Mouse (Mus musculus): ENCODE data around the gene Tjp1.

Gene Tjp1

DNA sequence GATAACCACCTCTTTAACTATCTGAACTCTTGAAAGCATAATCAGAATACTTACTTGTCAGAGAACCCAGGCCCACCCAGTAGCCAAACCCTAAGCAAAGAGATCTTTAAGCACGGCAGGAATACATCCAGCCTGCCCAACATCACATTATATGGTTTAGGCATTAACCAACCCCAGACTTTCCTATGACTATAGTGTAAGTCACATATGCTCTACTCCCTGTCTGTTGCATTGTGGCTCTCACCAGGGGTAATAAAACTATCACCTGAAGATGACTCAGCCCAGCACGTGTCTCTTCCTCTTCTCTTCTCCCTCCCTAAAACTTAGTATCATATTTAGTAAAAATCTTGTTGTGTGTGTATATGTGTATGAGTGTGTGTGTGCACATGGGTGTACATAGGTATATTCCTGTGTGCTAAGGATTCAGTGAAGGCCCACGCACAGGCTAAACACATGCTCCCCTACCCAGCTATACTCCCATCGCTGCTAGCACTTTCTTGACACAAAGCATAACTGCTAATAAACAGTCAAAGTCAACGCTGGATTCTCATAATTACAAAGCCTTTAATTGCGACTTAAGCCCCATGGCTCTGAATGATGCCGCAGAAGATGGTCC is 139.9 kb downstream of the Tjp1 start:
- DNase-seq: no peak

DNA sequence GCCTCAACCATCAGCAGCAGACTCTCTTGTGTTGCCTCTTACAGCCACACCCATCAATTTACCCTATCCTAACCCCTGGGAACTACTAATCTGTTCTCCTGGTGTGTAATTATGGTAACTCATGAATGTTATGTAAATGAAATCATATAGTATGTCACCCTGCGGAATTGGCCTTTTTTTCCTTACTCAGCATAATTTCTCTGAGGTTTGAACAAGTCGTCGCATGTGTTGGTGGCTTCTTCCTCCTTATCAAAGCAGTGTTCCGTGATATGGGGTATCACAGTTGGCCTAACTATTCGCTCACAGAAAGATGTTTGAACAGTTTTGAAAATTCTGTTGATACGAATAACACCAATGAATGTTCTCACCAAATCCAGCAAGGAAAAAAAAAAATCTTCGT is 142.8 kb downstream of the Tjp1 start:
- DNase-seq: no peak

DNA sequence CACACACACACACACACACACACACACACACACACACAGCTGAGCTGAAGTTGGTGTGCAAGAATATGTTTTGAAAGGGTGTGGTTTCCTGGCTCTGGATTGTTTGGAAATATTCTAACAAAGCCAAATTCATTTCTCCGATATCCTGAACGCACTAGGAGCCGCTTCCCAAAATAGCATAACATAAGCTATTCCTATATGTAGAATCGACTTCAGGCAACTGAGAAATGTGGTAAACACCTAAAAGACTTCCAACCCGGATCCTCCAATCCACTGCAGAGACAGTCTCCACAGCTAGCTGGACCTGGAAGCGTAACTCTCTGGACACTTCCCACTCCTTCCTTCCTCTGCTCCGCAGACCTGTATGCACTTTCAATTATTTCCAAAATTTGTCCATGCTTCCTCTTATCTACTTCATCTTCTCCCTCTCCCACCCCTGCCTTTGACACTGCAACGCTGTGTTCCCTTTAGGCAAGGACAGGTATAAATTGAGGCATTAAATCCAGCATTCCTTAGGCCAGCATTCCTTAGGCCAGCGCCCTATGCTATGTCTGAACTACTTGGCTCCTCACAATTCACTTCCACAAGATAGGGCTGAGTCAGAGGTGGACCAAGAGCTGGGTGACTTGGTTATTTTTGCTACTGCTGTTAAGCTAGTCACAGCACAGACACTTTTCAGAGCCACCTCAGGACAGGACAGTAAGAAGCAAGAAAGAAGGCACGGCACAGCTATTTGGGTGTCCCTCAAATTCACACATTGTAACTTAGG is 144.9 kb downstream of the Tjp1 start:
- DNase-seq: no peak

DNA sequence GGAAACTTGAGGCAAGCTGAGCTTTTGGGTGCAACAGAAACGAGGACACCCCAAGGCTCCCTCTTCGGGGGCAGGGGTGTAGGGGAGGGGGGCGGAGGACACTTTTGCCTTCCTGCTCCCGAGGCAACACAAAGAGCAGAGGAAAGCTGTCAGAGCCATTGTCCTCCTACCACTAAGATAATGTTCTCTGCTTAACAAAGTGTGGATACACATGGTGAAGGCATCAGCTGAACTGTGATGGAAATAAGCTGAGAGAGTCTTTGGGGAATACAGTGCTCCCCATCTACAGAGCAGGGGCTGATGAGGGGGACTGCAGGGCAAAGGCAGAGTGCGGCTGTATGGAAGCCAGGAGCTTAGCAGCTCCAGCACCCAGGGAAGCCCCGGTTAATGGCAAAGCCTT is 145.7 kb downstream of the Tjp1 start:
- no peak for DNase-seq

DNA sequence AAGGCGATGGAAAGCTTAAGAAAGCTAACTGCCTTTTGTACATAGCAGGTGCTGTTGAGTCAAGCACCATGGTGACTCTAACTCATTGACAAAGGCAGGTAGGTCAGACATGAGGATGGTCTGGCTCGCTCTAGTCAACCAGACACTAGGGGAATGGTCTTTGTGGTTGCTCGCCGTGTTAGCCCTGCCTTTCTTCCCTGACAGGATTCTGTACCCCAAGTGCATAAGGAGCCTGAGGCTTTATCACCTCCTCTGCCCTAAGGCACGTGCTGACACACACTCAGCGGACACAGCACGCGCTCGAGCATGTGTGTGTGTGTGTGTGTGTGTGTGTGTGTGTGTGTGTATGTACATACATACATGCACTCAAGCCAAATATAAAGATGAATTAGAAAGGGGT is 146.9 kb downstream of the Tjp1 start:
- DNase-seq: no peak

DNA sequence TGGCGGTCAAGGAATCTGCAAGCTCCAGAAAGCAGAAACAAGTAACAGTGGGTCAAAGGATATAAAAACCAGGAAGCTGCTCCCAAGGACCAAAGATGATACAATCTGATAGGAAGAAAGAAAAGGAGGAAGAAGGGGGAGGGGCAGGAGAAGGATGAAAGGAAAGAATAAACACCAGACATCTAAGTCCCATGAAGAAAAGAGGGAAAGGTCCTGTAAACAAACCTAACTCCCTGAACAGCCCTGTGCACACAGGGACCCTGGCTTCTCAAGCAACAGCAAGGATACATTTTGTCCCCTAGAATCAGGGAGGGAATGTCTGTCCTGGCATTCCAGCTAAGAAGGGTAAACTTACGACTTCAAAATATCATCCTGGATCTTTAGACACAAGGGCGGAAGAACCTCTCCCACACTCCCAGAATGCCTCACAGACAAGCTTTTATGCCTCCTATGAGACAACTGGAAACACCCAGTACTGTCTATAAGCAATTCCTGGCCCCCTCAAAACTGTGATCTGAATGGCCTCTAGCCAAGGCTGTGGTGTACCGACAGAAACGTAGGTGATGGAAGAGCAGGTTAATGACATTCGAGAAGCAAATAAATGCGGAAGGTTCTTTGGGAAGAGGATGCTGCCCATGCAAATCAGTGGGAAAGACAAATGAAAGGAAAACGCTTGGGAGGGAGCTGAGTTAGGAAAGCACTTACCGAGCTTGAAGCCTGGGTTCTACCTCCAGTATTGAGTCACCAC is 148.6 kb downstream of the Tjp1 start:
- no peak for DNase-seq

DNA sequence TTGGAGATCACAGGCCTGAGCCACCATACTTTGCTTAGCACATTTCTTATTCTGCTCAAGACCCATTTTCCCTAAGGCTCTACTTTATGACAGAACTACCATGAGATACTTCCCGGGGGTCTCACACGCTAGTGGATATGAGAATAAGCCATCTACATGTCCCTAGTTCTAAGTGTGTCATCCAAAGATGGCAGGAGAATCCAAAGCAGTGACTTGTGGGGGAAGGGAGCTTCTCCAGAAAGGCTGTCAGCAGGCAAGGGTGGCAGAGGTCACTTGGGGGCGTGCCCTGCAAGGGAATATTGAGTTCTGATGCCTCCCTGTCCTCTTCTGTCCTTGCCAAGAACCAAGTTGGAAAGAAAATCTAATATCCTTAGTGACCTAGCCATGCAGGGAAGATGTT is 150.1 kb downstream of the Tjp1 start:
- DNase-seq: no peak

DNA sequence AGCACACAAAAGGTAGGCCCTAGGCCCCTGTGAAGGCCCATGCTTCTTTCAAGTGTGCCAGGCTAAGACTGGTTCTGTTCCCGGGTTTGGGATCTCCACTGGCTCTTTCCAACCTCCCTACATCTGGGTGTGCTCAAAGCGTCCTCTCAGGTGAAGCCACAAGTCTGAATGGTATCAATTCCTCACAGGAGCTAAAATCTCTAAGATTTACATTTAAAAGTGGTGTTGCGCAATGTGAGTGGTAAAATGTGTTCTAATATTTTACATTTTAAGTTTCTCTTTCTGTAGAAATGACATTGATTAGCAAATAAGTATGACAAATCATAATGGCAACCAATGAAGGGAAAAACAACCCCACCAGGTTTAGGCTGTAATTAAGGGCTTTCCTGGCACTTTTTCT is 152.0 kb downstream of the Tjp1 start:
- no peak for DNase-seq

DNA sequence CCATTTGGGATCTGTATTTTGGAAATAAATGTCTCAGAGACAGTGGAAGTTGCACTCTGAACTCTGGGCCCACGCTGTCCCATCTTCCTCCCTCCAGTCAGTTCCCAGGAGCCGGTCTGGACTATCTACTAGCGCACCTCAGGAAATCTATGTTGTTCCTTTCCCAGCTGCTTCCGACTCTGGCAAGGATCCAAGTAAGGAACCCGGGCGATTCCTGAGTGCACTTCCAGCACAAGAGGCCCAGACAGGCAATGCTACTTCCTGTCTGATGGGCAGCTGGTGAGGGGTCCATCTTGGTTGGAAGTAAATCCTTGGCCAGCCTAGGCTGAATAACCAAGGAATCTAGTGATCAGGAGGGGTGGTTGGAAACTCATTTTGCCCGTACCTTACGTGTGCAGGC is 152.4 kb downstream of the Tjp1 start:
- DNase-seq: peak; percentile 53 to 64

DNA sequence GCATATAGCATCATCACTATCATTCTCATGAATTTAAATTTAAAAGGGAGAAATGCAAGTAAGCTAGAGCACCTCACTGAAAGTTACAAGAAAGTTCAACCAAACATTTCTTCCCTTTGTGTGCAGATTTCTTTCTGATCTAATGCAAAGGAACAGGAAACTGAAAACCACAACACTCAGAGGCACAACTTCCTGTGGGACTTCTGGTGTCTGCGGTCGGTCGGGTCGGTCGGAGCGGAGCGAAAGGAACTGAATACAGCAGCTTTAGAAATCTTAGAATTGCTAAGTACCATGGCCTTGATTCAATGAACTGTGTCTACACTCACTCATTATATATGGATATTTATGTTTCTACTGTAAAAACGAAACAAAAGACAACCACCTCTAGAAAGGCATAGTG is 154.2 kb downstream of the Tjp1 start:
- DNase-seq: no peak

DNA sequence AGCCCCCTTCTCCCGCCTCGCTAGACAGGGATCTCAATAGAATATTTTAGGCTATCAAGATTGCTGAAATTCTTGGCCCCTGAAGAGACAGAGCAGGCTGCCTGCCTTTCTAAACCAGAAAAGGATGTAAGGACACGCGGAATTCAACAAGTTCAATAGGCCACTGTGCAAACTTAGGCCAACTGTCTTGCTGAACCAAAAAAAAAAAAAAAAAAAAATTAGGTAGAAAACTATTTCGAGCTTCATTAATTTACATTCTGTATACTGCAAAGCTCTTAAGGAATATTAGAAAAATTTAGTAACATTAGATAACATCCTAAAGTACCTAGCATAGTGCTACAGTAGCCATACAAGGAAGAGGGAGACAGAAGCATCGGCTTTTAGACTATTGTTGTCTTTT is 155.8 kb downstream of the Tjp1 start:
- peak in 1 of 2 experiments; percentile 15 for DNase-seq

DNA sequence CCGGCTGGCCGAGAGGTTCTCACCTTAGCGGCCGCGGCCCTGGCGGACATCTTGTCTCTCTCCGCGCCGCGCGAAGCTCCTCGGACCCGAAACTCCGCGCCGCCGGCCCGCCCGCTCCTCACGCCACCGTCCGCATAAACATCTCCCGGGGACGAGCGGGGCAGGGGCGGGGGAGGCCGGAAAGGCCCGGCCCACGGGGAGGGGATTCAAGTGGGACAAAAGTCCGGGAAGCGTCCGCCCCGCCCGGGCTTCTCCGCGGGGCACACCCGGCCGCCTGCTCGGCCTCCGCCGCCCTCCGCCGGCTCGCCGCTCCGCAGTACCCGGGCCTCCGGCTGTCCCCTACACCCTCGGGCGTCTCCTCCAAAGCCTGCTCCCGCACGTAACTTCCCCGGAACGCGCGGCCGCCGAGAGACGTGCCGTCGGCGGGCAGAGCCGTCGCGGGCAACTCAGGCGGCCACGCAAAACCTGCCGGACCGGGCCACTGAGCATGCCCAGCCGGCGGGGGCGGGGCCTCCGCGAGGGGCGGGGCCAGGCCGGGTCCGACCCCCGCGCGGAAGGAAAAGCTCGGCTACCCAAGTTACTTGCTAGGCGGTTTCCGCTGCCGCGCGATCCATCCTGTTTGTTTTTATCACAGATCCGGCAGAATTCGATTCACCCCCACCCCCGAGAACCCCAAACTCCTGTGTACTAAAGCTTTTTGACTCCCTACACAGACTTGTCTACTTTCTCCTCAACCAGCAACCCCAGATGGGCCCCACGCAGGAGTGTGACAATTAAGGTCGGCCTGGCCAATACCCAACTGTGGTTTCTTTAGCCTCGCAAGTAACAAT is 156.6 kb downstream of the Tjp1 start:
- DNase-seq: peak; percentile 92 to 93

DNA sequence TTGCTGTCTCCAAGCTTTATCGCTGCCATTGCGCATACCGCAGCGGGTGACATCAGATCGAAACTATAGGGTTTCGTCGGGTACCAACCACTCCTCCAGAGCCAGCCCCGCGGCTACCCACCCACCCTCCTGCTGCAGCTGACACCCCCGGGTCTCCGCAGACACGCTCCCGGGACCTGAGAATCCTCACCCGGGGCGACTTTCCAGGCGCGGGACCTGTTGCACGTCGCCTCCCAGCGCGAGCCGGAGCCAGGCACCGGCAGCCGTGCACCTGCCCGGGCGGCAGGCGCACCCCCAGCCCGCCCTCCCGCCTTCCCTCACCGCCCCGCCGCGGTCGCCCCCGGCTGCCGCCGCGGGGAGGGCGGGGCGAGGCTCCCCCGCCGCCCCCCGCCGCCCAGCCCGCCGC is 157.2 kb downstream of the Tjp1 start:
- DNase-seq: peak; percentile 18 to 21

DNA sequence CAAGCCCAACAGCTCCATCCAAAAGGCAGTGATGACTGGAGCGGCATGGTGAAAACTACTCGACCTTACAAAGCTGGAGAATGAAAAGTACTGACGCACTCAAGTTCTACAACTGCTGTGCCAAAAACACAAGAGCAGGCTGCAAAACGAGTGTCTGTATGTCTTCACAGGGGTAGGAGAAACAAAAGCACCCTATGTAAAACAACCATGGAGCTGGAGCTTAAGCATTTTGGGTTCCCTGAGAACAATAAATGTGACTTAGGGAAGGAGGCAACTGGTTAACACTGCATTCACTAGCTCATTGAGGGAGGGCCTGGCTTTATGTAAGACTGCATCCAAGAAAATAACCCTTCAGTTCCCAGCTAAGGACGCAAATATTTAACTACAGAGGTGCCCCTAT is 158.5 kb downstream of the Tjp1 start:
- no peak for DNase-seq

DNA sequence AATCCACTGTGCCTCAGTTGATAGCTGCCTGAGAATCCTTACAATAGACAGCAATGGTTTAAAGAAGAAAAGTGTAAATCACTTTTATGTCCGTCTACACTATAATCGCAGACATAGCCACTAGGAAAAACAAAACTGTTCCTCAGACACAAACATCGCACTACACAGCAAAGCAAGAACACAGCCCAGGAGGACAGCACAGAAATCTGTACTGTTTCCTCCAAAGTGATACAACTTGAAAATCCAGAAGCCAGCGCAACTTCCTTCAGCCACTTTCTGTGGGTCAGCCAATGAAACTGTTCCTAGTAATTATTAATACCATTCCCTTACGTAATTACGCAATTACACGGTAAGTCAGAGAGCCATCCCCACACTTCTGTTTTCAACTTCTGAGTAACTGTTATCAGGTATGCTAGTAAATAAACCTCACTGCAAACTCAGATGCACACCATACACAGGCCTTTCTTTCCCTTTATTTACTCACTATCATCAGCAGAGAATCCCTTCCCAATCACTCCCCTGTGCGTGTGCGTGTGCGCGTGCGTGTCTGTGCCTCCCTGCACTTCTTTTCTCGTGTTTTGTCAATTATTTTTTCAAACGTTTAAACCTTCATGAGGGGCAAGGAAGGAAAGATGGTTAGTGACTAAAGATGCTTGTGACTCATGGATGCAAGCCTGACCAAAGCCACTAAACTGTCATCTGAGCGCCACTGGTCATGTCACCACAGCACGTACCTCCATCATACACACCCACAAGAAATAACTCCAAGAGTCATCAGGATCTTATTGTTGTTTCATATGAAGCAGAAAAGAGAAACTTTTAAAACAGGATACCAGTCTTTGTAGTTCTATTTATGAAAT is 160.0 kb downstream of the Tjp1 start:
- no peak for DNase-seq

DNA sequence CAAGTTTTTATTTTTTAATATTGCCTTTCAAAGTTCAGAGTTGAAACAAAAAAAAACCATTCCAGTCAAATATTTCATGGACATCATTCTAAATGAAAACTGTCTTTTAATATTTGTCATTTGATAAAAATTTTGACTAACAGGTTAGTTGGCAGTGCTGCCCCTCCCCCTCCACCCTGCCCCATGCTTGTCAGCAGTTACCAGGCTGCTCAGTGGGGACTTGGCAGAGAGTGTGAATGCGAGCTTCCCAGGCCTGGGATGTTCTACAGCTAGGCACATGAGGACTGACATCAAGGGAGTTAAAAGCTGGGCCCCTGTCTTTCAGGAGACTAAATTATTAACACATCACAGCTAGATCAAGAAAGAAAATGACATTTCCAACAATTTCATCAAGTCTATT is 161.4 kb downstream of the Tjp1 start:
- no peak for DNase-seq

DNA sequence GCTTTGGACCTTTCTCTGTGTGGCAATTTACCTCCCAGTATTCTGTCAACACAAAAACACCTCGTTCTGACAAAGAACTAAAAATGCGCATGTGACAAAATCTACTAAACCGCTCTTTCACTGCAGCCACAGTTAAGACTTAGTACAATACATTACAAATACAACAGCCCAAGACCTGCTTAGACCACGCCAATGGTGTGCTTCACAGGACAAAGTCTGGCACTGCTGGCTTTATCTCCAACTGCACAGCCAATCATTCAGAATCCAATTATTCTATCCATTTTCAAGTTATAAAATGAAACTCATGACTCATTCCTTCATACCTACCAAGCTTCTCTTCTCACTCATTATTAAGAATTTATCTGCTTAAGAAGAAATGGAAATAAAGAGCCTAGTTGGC is 162.0 kb downstream of the Tjp1 start:
- no peak for DNase-seq

DNA sequence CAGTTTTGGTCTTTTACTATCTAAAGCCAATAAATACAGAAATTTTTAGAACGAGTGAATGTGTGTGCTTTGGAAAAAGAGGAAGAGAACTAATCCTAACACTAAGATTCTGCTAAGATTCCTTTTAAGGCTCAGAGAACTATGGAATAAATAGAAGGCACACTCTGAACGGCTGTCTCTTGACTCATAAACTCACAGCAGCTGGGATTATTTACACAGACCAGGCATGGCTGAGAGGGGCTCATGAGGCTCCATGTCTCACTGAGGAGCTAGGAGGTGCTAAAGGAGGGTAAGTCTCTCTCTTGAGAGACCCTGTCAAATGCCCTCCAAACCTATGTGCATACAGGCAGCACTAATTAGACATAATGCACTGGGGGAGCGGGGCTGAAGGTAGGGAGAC is 167.3 kb downstream of the Tjp1 start:
- no peak for DNase-seq

DNA sequence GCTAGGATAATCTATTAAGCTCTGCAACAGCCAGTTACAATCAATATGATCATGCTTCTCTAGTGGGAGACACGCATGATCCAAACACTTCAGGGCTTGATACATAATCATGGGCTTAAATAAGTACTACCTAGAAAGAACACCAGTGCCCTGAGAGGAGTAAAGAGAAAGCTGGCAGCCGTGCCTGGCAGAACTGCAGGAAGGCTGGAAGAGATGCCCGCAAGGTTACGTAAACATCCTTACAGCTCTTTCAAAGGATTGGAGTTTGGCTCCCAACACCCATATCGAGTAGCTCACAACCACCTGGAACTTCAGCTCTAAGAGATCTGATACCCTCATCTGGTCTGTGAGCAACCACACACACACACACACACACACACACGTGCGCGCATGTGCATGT is 167.8 kb downstream of the Tjp1 start:
- no peak for DNase-seq

DNA sequence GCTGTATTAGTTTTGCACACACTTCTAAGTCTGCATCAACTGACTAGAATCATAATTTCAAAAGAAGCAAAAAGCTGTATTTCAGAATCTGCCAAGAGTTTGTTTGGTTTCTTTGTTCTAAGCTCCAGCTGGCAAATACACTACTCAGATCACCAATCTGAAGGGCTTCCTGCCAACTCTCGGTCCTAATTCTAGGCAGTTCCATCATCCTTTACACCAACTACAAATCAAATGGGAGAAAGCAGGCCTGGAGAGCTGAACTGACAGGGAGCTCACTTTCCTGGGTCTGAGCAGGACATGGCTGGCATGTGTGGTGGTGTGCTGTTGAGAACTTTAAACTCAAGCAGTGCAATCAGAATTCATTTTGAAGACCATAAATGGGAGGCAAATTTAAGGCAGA is 170.0 kb downstream of the Tjp1 start:
- peak; percentile 20 to 22 for DNase-seq

DNA sequence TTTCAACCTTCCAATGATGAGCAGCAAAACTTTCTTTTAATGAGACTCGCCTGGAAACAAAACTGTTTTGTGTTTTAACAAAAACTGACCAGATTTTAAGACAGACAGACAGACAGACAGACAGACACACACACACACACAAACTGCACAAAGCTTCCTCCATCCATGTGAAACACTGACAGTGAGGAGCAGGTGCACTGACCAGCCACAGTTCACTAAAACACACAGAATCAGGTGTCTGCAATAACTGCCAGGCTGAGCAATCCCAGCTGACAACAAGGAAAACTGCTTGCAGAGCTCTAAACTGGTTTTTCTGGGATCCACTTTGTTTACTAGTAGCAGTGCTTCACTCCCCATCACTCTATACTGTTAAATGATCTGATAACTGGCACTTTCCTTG is 171.4 kb downstream of the Tjp1 start:
- no peak for DNase-seq

DNA sequence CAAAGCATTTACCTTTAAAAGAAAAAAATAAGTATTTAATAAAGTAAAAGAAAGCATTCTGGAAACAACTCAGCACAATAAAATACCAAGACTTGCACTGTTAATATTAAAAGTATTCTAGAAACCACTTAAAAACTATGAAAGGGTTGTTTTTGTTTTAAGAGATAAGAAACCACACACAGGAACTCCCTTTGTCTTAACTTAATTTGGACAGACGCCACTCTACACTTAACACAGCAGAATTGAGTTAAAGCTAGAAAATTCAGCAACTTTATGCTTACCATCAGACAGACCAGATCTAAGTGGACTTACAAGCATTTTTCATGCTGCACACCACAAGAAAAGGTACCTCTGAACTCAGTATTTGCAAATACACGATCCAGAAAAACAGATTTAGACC is 172.7 kb downstream of the Tjp1 start:
- no peak for DNase-seq
